Mouse (Mus musculus) G1E (cell line): ENCODE data around the gene Agbl2. TPM values are rescaled to one million over a fixed set of nuclear protein-coding genes. Genes with fewer than 3 reads are reported as not detected.

Experiments used
- ATAC-seq: 2 replicates; pipeline ENCODE4 v1.8.0; 2016; ENCODE audit warnings: mild to moderate bottlenecking; ENCODE audit not compliant: insufficient number of reproducible peaks, poor library complexity, low FRiP score, severe bottlenecking; ENCODE audit errors: extremely low read depth
- DNase-seq: peaks from one replicate; pipeline ENCODE4 v3.0.0; 2012; ENCODE audit warnings: low spot score
- H3K27me3 ChIP-seq: 2 replicates; pipeline ENCODE4 v1.6.1; 2012; ENCODE audit warnings: mild to moderate bottlenecking, low read length, inconsistent platforms; ENCODE audit not compliant: insufficient read depth
- H3K36me3 ChIP-seq: replicated peaks from 2 replicates; pipeline ENCODE3; 2012; ENCODE audit warnings: mild to moderate bottlenecking, inconsistent platforms
- H3K4me1 ChIP-seq: 2 replicates; pipeline ENCODE4 v1.6.1; 2012; ENCODE audit warnings: low read depth, low read length, inconsistent platforms, mixed read lengths; ENCODE audit not compliant: insufficient read depth
- H3K4me3 ChIP-seq: 2 replicates; pipeline ENCODE4 v1.5.1; 2012; ENCODE audit warnings: low read depth, mild to moderate bottlenecking, inconsistent platforms, low read length, moderate library complexity, mixed read lengths
- H3K9me3 ChIP-seq: replicated peaks from 2 replicates; pipeline ENCODE4 v1.6.1; 2012; ENCODE audit warnings: inconsistent platforms
- CTCF ChIP-seq: IDR thresholded peaks from 2 replicates; pipeline ENCODE4 v1.5.1; 2012; ENCODE audit warnings: low read depth, low read length, inconsistent platforms, mixed read lengths
- GATA1 ChIP-seq: IDR thresholded peaks from 2 replicates; pipeline ENCODE4 v1.6.1; 2012; ENCODE audit warnings: borderline replicate concordance, low read length, inconsistent platforms, mixed read lengths
- GATA2 ChIP-seq: IDR thresholded peaks from 2 replicates; pipeline ENCODE4 v1.6.1; 2012; ENCODE audit warnings: low read depth, low read length, inconsistent platforms, borderline replicate concordance
- POLR2AphosphoS5 ChIP-seq: IDR thresholded peaks from 2 replicates; pipeline ENCODE4 v1.6.1; 2012; ENCODE audit warnings: low read depth, low read length, inconsistent platforms; ENCODE audit not compliant: insufficient replicate concordance
- TAL1 ChIP-seq: conservative IDR thresholded peaks from 2 replicates; pipeline ENCODE4 v1.6.1; 2012; ENCODE audit warnings: low read depth, low read length, inconsistent platforms, mixed read lengths
- polyA plus RNA-seq: library from polyadenylated mRNA; stranded (reverse); fragments of >175 nt; gene quantifications from 2 replicates; pipeline ENCODE4 v1.2.3, GENCODE M21; 2012
- total RNA-seq, 2 experiments: library from RNA; stranded (forward) in 1 of 2; stranded (reverse) in 1 of 2; fragments of 200-1000 nt in 1 of 2; fragments of >200 nt in 1 of 2; fragmentation: Nextera tagmentation in 1 of 2; gene quantifications; 2 replicates each; pipeline ENCODE4 v1.2.3; 2014 to 2017

Agbl2 gene
- total and polyA plus RNA-seq, 3 experiments, result 0.11 TPM; not detected in 2

DNA sequence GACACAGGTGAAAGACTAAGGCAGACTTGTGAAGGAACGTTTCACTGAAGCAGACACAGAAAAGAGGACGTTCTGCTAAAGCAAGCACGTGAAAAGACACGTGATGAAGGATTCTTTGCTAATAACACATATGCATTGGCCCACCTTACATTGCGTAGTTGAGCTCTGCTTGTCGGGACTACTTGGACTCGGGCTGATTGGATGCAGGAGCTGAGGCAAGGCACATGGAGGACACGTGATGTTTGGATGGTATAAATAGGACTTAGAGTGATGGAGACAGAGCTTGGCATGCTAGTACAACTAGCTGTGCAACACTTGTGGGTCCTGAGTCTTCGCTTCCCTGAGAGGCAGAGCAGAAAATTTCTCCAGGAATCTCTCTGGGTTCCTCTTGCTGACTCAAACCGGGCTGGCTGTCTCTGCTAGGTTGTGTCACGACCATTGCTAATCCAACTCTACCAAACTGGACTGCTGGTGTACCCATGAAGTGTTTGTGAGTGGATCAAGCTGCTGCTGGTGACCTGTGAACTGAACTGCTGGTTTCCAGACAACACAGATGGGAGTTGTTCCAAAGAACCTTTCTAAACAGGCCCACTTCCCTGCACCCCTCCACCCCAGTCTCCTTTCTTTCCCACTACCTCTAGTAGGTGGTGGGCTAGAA, 43.1 kb downstream of the Agbl2 start:
- ATAC-seq, result no peak
- DNase-seq, result no peak
- no peak for TF ChIP-seq TAL1
- no peak for TF ChIP-seq CTCF
- TF ChIP-seq POLR2AphosphoS5, result no peak
- no peaks in the 10 kb centered on the region for H3K36me3 ChIP-seq
- no peak overlapping the region for H3K4me3 ChIP-seq
- H3K4me1 ChIP-seq, result no peaks in the 10 kb centered on the region
- no peaks in the 10 kb centered on the region for H3K9me3 ChIP-seq
- H3K27me3 ChIP-seq, result peaks cover 26% of the 10 kb centered on the region

DNA sequence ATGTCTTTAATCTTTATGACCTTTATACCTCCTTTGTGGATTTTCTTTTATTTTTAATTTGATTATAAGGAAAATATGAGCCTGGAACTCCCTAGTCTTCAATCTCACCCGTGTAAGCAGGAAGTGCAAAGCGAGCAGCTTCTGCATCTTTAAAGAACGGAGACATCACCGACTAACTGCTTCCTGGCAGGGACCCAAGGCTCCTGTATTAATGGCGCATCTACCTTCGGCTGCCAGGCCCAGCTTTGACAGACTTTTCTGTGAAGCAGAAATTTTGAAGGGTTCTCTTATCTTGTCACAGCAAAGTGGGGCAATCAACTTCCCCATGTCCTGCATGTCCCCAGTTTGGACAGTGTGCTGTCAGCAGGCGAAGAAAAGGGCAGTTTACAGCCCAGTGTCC, 46.2 kb downstream of the Agbl2 start:
- H3K36me3 ChIP-seq, result no peaks in the 10 kb centered on the region
- ATAC-seq (no peak), DNase-seq (no peak)
- no peaks in the 10 kb centered on the region for H3K9me3 ChIP-seq
- no peak overlapping the region for H3K4me3 ChIP-seq
- H3K4me1 ChIP-seq, result no peaks in the 10 kb centered on the region
- peaks cover 29% of the 10 kb centered on the region for H3K27me3 ChIP-seq
- TF ChIP-seq POLR2AphosphoS5 (no peak), CTCF (no peak), GATA2 (no peak), TAL1 (no peak), GATA1 (no peak)

DNA sequence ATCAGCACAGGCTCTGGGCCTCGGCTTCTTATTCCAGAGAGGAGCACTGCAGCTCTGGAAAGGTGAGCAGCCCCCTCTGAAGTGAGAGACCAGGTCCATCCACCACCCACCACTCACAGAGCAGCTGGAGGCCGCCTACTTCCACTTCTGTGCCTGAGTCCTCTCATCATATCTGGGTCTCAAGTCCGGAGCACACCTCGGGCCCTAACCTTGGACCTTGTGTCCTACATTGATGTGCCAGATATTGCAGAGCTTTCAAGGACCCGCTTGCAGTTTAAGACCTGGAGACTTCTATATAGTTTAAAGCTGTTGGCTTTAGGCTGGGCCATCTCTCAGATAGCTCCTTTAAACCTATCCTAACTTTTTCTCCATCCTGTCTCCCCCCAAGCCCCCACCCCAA, 51.0 kb downstream of the Agbl2 start:
- Histone ChIP-seq H3K9me3 (no peaks in the 10 kb centered on the region), H3K36me3 (no peaks in the 10 kb centered on the region), H3K4me3 (no peak overlapping the region), H3K4me1 (no peaks in the 10 kb centered on the region), H3K27me3 (peaks cover 19% of the 10 kb centered on the region)
- no peak for TF ChIP-seq CTCF
- no peak for TF ChIP-seq TAL1
- no peak for TF ChIP-seq GATA2
- TF ChIP-seq POLR2AphosphoS5, result no peak
- TF ChIP-seq GATA1, result no peak
- ATAC-seq, result no peak
- no peak for DNase-seq

DNA sequence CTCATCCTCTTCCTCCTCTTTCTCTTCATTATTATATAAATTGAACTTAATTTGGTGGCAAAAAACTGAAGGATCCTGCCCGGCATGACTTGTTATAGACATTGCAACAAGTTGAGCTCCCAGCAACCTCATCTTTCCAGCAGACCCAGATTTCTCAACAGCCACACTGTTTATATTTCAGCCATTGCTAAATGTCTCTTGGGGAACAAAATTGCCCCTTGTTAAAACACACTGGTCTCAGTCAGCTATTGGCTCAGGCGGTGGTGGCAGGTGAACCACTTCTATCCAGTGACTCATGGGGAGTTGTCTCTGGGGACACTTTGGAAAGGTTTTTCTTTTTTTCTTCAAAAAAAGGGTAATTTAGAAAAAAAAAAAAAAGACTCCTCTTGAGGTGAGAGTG, 56.1 kb downstream of the Agbl2 start:
- Histone ChIP-seq H3K27me3 (0 out of 2 replicates have a peak, but pooled peaks cover 5% of the 10 kb centered on the region), H3K4me3 (no peak overlapping the region), H3K36me3 (no peaks in the 10 kb centered on the region), H3K9me3 (peaks cover 25% of the 10 kb centered on the region), H3K4me1 (no peaks in the 10 kb centered on the region; the same call in 1 of the 2 replicates)
- TF ChIP-seq GATA1, result no peak
- TF ChIP-seq POLR2AphosphoS5, result no peak
- no peak for TF ChIP-seq GATA2
- TF ChIP-seq CTCF, result no peak
- TF ChIP-seq TAL1, result no peak
- no peak for ATAC-seq
- DNase-seq, result no peak

DNA sequence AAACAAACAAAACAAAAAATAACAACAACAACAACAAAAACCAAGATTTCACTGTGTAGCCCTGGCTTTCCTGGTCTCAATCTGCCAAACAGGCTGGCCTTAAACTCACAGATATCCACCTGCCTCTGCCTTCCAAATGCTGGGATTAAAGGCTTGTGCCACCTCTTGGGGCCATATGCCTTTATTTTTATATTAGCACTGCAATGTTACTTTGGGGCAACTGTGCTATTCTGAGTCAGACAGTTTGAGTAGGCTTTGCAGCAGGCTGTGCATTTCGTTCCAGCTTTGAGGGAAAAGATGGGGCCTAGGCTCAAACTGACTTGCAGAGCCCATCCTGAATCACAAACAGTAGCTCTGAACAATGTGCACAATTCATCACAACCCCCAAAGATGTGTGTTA, 61.1 kb downstream of the Agbl2 start:
- H3K4me1 ChIP-seq, result peaks cover 17% of the 10 kb centered on the region
- H3K27me3 ChIP-seq, result no peaks in the 10 kb centered on the region
- peaks cover 25% of the 10 kb centered on the region for H3K9me3 ChIP-seq

DNA sequence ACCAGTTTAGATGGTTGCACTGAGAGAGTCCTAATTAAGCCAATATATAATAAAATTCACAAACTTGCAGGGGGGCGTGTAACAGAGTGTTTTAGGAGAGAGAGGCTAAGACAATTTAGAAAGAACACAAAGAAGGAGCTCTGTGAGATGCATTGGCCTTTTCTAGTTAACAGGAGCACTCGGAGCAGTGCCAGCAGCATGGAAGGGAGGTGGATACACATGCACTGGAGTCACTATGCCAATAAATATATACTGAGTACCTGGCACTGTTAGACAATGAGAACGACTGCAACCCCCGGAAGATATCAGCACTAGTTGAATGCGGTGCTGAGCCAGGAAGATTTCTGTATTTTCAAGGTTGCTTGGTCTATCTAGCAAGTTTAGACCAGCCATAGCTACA, 61.7 kb downstream of the Agbl2 start:
- DNase-seq, result no peak
- Histone ChIP-seq H3K4me3 (no peak overlapping the region), H3K4me1 (peaks cover 22% of the 10 kb centered on the region), H3K36me3 (peaks cover 3% of the 10 kb centered on the region), H3K27me3 (no peaks in the 10 kb centered on the region), H3K9me3 (peaks cover 25% of the 10 kb centered on the region)
- ATAC-seq, result no peak
- TF ChIP-seq TAL1, result no peak
- TF ChIP-seq GATA2, result no peak
- no peak for TF ChIP-seq POLR2AphosphoS5
- TF ChIP-seq CTCF, result no peak
- TF ChIP-seq GATA1, result no peak

More for the DNA sequence above, 61.1 kb downstream of the Agbl2 start:
- no peak for DNase-seq
- ATAC-seq, result no peak
- no peak for TF ChIP-seq CTCF
- TF ChIP-seq POLR2AphosphoS5, result no peak
- no peak for TF ChIP-seq TAL1
- TF ChIP-seq GATA1, result no peak
- no peak for TF ChIP-seq GATA2
- no peak overlapping the region for H3K4me3 ChIP-seq
- no peaks in the 10 kb centered on the region for H3K36me3 ChIP-seq

DNA sequence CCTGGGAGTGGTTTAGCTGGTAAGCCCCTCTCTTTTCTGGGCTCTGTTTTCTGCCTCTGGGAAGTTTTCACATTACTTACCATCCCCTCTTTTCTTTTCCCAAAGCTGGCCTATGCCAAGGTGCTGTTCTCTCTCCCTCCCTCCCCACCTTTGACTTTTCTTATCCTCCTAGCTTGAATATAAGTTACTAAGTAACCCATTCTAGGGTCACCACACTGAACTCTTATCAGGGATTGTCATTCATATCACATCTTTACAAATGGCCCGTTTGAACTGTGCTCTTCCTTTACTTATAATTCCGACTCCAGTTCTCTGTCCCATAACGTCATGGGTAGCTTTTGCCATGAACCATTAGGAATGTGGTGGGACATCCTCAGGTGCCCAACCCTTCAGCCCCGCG, 62.7 kb downstream of the Agbl2 start:
- DNase-seq (no peak), ATAC-seq (no peak)
- no peak for TF ChIP-seq TAL1
- no peak for TF ChIP-seq GATA2
- TF ChIP-seq POLR2AphosphoS5, result no peak
- no peak for TF ChIP-seq GATA1
- no peak for TF ChIP-seq CTCF
- peaks cover 18% of the 10 kb centered on the region for H3K9me3 ChIP-seq
- H3K4me3 ChIP-seq, result no peak overlapping the region
- H3K4me1 ChIP-seq, result peaks cover 25% of the 10 kb centered on the region
- H3K36me3 ChIP-seq, result peaks cover 11% of the 10 kb centered on the region
- no peaks in the 10 kb centered on the region for H3K27me3 ChIP-seq
